22 mouse cellular contexts compared by ENCODE assay signal in the genomic region with DNA sequence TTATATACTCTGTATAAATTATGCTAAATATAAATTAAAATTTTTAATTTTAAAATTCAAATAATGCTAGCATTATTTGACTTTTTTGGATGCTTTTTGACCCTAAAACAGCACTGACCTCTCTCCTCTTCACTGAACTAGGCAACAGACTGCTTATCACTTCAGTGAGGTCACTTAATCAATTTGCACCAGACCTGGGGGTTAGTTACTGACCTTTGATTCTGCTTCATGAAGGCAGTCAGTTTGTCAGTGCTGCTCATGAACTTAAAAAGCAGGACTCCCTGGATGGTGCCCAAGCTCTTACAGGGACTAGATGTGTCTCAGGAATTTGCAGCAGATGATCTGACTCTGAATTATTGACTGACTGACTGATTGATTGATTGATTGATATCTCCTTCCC.
A peak's percentile ranks its signal among the peaks of the same experiment; 100 is the strongest.
DNase-seq lines count a peak whose midpoint lies in the region; ATAC-seq and TF ChIP-seq lines count a peak whose summit lies in the region.
"Had no signal": no experiment of that assay in that cellular context is flagged by ENCODE, and none has a peak within 500 bp of the region (broad histone marks: within the 10 kb centered on the region; RNA-seq: fewer than 3 reads in every experiment).

No protein-coding gene starts in this region.

- H3K9ac ChIP-seq in liver, adult 2 months (ENCODE audit: low read depth, low read length) = no peak overlapping the region
- no peak overlapping the region for H3K9ac ChIP-seq in liver, embryonic 11.5 days (ENCODE audit: low read depth, low read length)
- H3K9ac ChIP-seq in midbrain, embryonic 11.5 days (ENCODE audit: low read length) = no peak overlapping the region
- H3K9ac ChIP-seq in midbrain, embryonic 15.5 days = no peak overlapping the region
- H3K9ac ChIP-seq: embryonic facial prominence, embryonic 12.5 days; embryonic facial prominence, embryonic 15.5 days; forebrain, embryonic 12.5 days had no signal

- peaks cover 8% of the 10 kb centered on the region; the same call in 1 of the 2 replicates for H3K79me2 ChIP-seq in liver, adult 2 months (ENCODE audit: control insufficient read depth, insufficient read depth, low read length)

- no peak for TF ChIP-seq POLR2A in liver, adult 2 months (IDR thresholded peaks at IDR 0.05; ENCODE audit: extremely low read depth, insufficient read depth, low read length)

- DNase-seq in heart, adult 11 months = peak; percentile 25
- no peak for DNase-seq in heart, embryonic 10.5 days (ENCODE audit: low spot score)
- peak; percentile 85 for DNase-seq in liver, adult 2 months (ENCODE audit: extremely low read depth, low read depth, low spot score)
- no peak for DNase-seq in liver, embryonic 11.5 days (ENCODE audit: low spot score)
- peak; percentile 82 for DNase-seq in midbrain, embryonic 11.5 days (ENCODE audit: low spot score, missing footprints)
- DNase-seq: adrenal gland, adult 2 months; adrenal gland, postnatal 10 days; adrenal gland, postnatal 25 days; cerebellum, adult 11 months; cerebellum, adult 18-20 months; cerebellum, adult 8-10 months; cerebellum, adult 9-11 months; cerebellum, postnatal 14 days; cerebellum, postnatal 36 days had no signal

- H3K27me3 ChIP-seq in heart, embryonic 10.5 days (ENCODE audit: insufficient read depth, poor library complexity, severe bottlenecking) = no peaks in the 10 kb centered on the region
- no peaks in the 10 kb centered on the region for H3K27me3 ChIP-seq in liver, adult 2 months (ENCODE audit: control insufficient read depth, insufficient read depth, low read length)
- H3K27me3 ChIP-seq in liver, embryonic 11.5 days (replicated peaks; ENCODE audit: control insufficient read depth, insufficient read depth, low read length) = no peaks in the 10 kb centered on the region
- no peaks in the 10 kb centered on the region for H3K27me3 ChIP-seq in midbrain, embryonic 11.5 days (ENCODE audit: control insufficient read depth, insufficient read depth, low read length)
- no peaks in the 10 kb centered on the region for H3K27me3 ChIP-seq in midbrain, embryonic 15.5 days (replicated peaks)
- H3K27me3 ChIP-seq: embryonic facial prominence, embryonic 12.5 days; embryonic facial prominence, embryonic 15.5 days; forebrain, embryonic 12.5 days had no signal

- H3K4me2 ChIP-seq in liver, embryonic 11.5 days = no peak overlapping the region
- no peak overlapping the region for H3K4me2 ChIP-seq in midbrain, embryonic 11.5 days
- no peak overlapping the region for H3K4me2 ChIP-seq in midbrain, embryonic 15.5 days
- H3K4me2 ChIP-seq: forebrain, embryonic 12.5 days had no signal

- H3K4me3 ChIP-seq in heart, embryonic 10.5 days = no peak overlapping the region
- H3K4me3 ChIP-seq in liver, adult 2 months (ENCODE audit: insufficient read depth, low read depth, low read length) = no peak overlapping the region
- H3K4me3 ChIP-seq in liver, embryonic 11.5 days (ENCODE audit: low read depth, low read length) = no peak overlapping the region
- H3K4me3 ChIP-seq in midbrain, embryonic 11.5 days (ENCODE audit: low read depth, low read length) = no peak overlapping the region
- no peak overlapping the region for H3K4me3 ChIP-seq in midbrain, embryonic 15.5 days
- H3K4me3 ChIP-seq: erythroblast, embryonic 14.5 days; forebrain, embryonic 10.5 days; forebrain, embryonic 12.5 days had no signal

- ATAC-seq in liver, embryonic 11.5 days (replicated peaks; ENCODE audit: low FRiP score) = no peak
- no peak for ATAC-seq in midbrain, embryonic 11.5 days (ENCODE audit: low FRiP score)
- ATAC-seq in midbrain, embryonic 15.5 days (replicated peaks) = no peak
- ATAC-seq: forebrain, embryonic 14.5 days; forebrain, embryonic 16.5 days had no signal

- no peak for TF ChIP-seq CTCF in liver, adult 2 months (IDR thresholded peaks at IDR 0.05; ENCODE audit: low read depth, low read length)

- no peak overlapping the region for H3K27ac ChIP-seq in heart, embryonic 10.5 days
- no peak overlapping the region for H3K27ac ChIP-seq in liver, adult 2 months (replicated peaks; ENCODE audit: insufficient read depth, low read depth, low read length)
- H3K27ac ChIP-seq in liver, embryonic 11.5 days (ENCODE audit: low read depth, low read length) = no peak overlapping the region
- no peak overlapping the region for H3K27ac ChIP-seq in midbrain, embryonic 11.5 days (ENCODE audit: low read depth, low read length)
- H3K27ac ChIP-seq in midbrain, embryonic 15.5 days = no peak overlapping the region
- H3K27ac ChIP-seq: forebrain, embryonic 10.5 days had no signal

- H3K4me1 ChIP-seq in heart, embryonic 10.5 days = peaks cover 38% of the 10 kb centered on the region
- peaks cover 11% of the 10 kb centered on the region; the same call in 1 of the 2 replicates for H3K4me1 ChIP-seq in liver, adult 2 months (ENCODE audit: control insufficient read depth, insufficient read depth, low read length)
- peaks cover 6% of the 10 kb centered on the region; the same call in 1 of the 2 replicates for H3K4me1 ChIP-seq in liver, embryonic 11.5 days (replicated peaks; ENCODE audit: control insufficient read depth, insufficient read depth, low read length)
- H3K4me1 ChIP-seq in midbrain, embryonic 11.5 days (ENCODE audit: control insufficient read depth, insufficient read depth, low read length) = no peaks in the 10 kb centered on the region
- H3K4me1 ChIP-seq in midbrain, embryonic 15.5 days = peaks cover 7% of the 10 kb centered on the region

- no peaks in the 10 kb centered on the region for H3K36me3 ChIP-seq in heart, embryonic 10.5 days
- H3K36me3 ChIP-seq in liver, adult 2 months (ENCODE audit: control insufficient read depth, insufficient read depth, low read length) = no peaks in the 10 kb centered on the region
- no peaks in the 10 kb centered on the region for H3K36me3 ChIP-seq in liver, embryonic 11.5 days (ENCODE audit: control insufficient read depth, insufficient read depth, low read length)
- H3K36me3 ChIP-seq in midbrain, embryonic 11.5 days (ENCODE audit: control insufficient read depth, insufficient read depth, low read length) = 0 out of 2 replicates have a peak, but pooled peaks cover 2% of the 10 kb centered on the region
- H3K36me3 ChIP-seq in midbrain, embryonic 15.5 days (replicated peaks) = no peaks in the 10 kb centered on the region
- H3K36me3 ChIP-seq: embryonic facial prominence, embryonic 12.5 days; embryonic facial prominence, embryonic 15.5 days had no signal

- no peaks in the 10 kb centered on the region for H3K9me3 ChIP-seq in heart, embryonic 10.5 days
- H3K9me3 ChIP-seq in liver, embryonic 11.5 days (ENCODE audit: control insufficient read depth, low read length) = no peaks in the 10 kb centered on the region
- no peaks in the 10 kb centered on the region for H3K9me3 ChIP-seq in midbrain, embryonic 11.5 days (ENCODE audit: control insufficient read depth, low read length)
- H3K9me3 ChIP-seq in midbrain, embryonic 15.5 days = no peaks in the 10 kb centered on the region
- H3K9me3 ChIP-seq: embryonic facial prominence, embryonic 12.5 days; embryonic facial prominence, embryonic 15.5 days; forebrain, embryonic 10.5 days; forebrain, embryonic 12.5 days had no signal

Comparison
In these comparisons a context has a peak if more than half of its experiments do, and no peak if none do; other contexts are left out.
1. DNase-seq: peak in heart, adult 11 months (single experiment), liver, adult 2 months (single experiment) and midbrain, embryonic 11.5 days (single experiment); none in heart, embryonic 10.5 days (single experiment) and liver, embryonic 11.5 days (single experiment).